Mouse (Mus musculus): Measurements from ENCODE around the gene Ugt2a1.
"Not testable (repeated sequence)": the region's sequence is repeated elsewhere in the genome, so short reads cannot be mapped to it uniquely, and the experiment has no call there.

Gene Ugt2a1
- long read RNA-seq, experiment 1, result 0 reads
- long read RNA-seq, experiment 2, result 0 reads

- intact Hi-C loops (cut with DNase I), result no loop called here
Measured at GRCm38 (mm10) chr5:87490771-87491170, at the start of gene Ugt2a1. Ugt2a1 (minus strand) TSS chr5:87490871.

GRCm38 (mm10) chr5:87538111-87538510, 47.4 kb upstream of the Ugt2a1 start, which contains the start of gene Sult1b1:
Sult1b1 (minus strand) TSS chr5:87538195.
- intact Hi-C loops (cut with DNase I), result no loop called here

GRCm38 (mm10) chr5:87535994-87536644, 45.4 kb upstream of the Ugt2a1 start:
- intact Hi-C loops (cut with DNase I), result no loop called here

- intact Hi-C loops (cut with DNase I), result no loop called here
Measured at GRCm38 (mm10) chr5:87532288-87532687, 41.6 kb upstream of the Ugt2a1 start.

GRCm38 (mm10) chr5:87523561-87523960, 32.9 kb upstream of the Ugt2a1 start:
- intact Hi-C loops (cut with DNase I), result not testable (repeated sequence)

GRCm38 (mm10) chr5:87505776-87506458, 15.2 kb upstream of the Ugt2a1 start:
- intact Hi-C loops (cut with DNase I), result no loop called here

GRCm38 (mm10) chr5:87502687-87503086, 12.0 kb upstream of the Ugt2a1 start:
- intact Hi-C loops (cut with DNase I), result no loop called here

- intact Hi-C loops (cut with DNase I), result no loop called here
Measured at GRCm38 (mm10) chr5:87499341-87499740, 8.7 kb upstream of the Ugt2a1 start.

GRCm38 (mm10) chr5:87498936-87499335, 8.3 kb upstream of the Ugt2a1 start:
- intact Hi-C loops (cut with DNase I), result no loop called here

- intact Hi-C loops (cut with DNase I), result not testable (repeated sequence)
Measured at GRCm38 (mm10) chr5:87486706-87487105, 4.0 kb downstream of the Ugt2a1 start, which contains the start of gene Gm43638. Gm43638 (minus strand) TSS chr5:87486806.

- intact Hi-C loops (cut with DNase I), result no loop called here
Measured at GRCm38 (mm10) chr5:87482160-87482559, 8.5 kb downstream of the Ugt2a1 start, which contains the start of gene Ugt2a2. Ugt2a2 (minus strand) TSS chr5:87482260.

- intact Hi-C loops (cut with DNase I), result no loop called here
Measured at GRCm38 (mm10) chr5:87458810-87459209, 31.9 kb downstream of the Ugt2a1 start.

GRCm38 (mm10) chr5:87457701-87458100, 33.0 kb downstream of the Ugt2a1 start:
- intact Hi-C loops (cut with DNase I), result no loop called here

GRCm38 (mm10) chr5:87456216-87456850, 34.3 kb downstream of the Ugt2a1 start:
- intact Hi-C loops (cut with DNase I), result no loop called here

GRCm38 (mm10) chr5:87455519-87455918, 35.2 kb downstream of the Ugt2a1 start:
- intact Hi-C loops (cut with DNase I), result no loop called here

GRCm38 (mm10) chr5:87452514-87452913, 38.2 kb downstream of the Ugt2a1 start:
- intact Hi-C loops (cut with DNase I), result not testable (repeated sequence)

GRCm38 (mm10) chr5:87436264-87436663, 54.4 kb downstream of the Ugt2a1 start:
- intact Hi-C loops (cut with DNase I), result no loop called here

- intact Hi-C loops (cut with DNase I), result no loop called here
Measured at GRCm38 (mm10) chr5:87425676-87426075, 65.0 kb downstream of the Ugt2a1 start.

GRCm38 (mm10) chr5:87424041-87424440, 66.6 kb downstream of the Ugt2a1 start, which contains the start of gene Ugt2b38:
Ugt2b38 (minus strand) TSS chr5:87424203.
- intact Hi-C loops (cut with DNase I), result not testable (repeated sequence)
